16 mouse cellular contexts compared by ENCODE assay signal in genomic region chr4:58169918-58170317, GRCm38 (mm10). TPM values are rescaled to one million over a fixed set of nuclear protein-coding genes. Genes with fewer than 3 reads are reported as not detected.
DNase-seq lines count a peak whose midpoint lies in the region; ATAC-seq and TF ChIP-seq lines count a peak whose summit lies in the region.
"Had no signal": no experiment of that assay in that cellular context is flagged by ENCODE, and none has a peak within 500 bp of the region (broad histone marks: within the 10 kb centered on the region; RNA-seq: fewer than 3 reads in every experiment).

No protein-coding gene starts in this region.

- peak overlapping the region; percentile 60; the same call in 1 of the 2 replicates for H3K27ac ChIP-seq in kidney, adult 2 months (ENCODE audit: insufficient read depth, low read depth, low read length)
- no peak overlapping the region for H3K27ac ChIP-seq in lung, postnatal 0 days (ENCODE audit: low read length)
- H3K27ac ChIP-seq in limb, embryonic 11.5 days (replicated peaks; ENCODE audit: low read depth, low read length): 0 out of 2 replicates have a peak overlapping the region, but pooled peaks have one; percentile 14
- H3K27ac ChIP-seq in stomach, embryonic 16.5 days (ENCODE audit: low read length): peak overlapping the region; percentile 79
- H3K27ac ChIP-seq: forebrain, embryonic 13.5 days; hindbrain, embryonic 12.5 days; midbrain, embryonic 10.5 days; neural tube, embryonic 13.5 days had no signal

- ATAC-seq in lung, postnatal 0 days: no peak
- ATAC-seq in limb, embryonic 11.5 days (ENCODE audit: insufficient number of reproducible peaks, low FRiP score, low TSS enrichment, low read depth): no peak
- no peak for ATAC-seq in stomach, embryonic 16.5 days (ENCODE audit: insufficient read depth, low FRiP score)
- ATAC-seq: forebrain, embryonic 13.5 days; liver, postnatal 0 days had no signal

- H3K4me2 ChIP-seq in lung, postnatal 0 days (replicated peaks; ENCODE audit: low read depth, low read length): no peak overlapping the region
- H3K4me2 ChIP-seq in limb, embryonic 11.5 days (ENCODE audit: low read depth, severe bottlenecking): no peak overlapping the region
- H3K4me2 ChIP-seq in stomach, embryonic 16.5 days (ENCODE audit: low read depth, low read length): no peak overlapping the region
- H3K4me2 ChIP-seq: forebrain, embryonic 13.5 days; hindbrain, embryonic 12.5 days; neural tube, embryonic 13.5 days had no signal

- no peak overlapping the region for H3K9ac ChIP-seq in lung, postnatal 0 days (replicated peaks; ENCODE audit: low read depth)
- no peak overlapping the region for H3K9ac ChIP-seq in limb, embryonic 11.5 days (ENCODE audit: low read length)
- no peak overlapping the region for H3K9ac ChIP-seq in stomach, embryonic 16.5 days (ENCODE audit: low read length)
- H3K9ac ChIP-seq: forebrain, embryonic 13.5 days; hindbrain, embryonic 12.5 days; liver, postnatal 0 days; neural tube, embryonic 13.5 days had no signal

- no peaks in the 10 kb centered on the region for H3K36me3 ChIP-seq in kidney, adult 2 months (ENCODE audit: control insufficient read depth, insufficient read depth, low read length)
- no peaks in the 10 kb centered on the region for H3K36me3 ChIP-seq in lung, postnatal 0 days (ENCODE audit: insufficient read depth, low read length)
- no peaks in the 10 kb centered on the region for H3K36me3 ChIP-seq in limb, embryonic 11.5 days (ENCODE audit: control insufficient read depth, insufficient read depth, low read length)
- no peaks in the 10 kb centered on the region for H3K36me3 ChIP-seq in stomach, embryonic 16.5 days (ENCODE audit: control insufficient read depth, insufficient read depth, low read length)
- H3K36me3 ChIP-seq: hindbrain, embryonic 12.5 days; midbrain, embryonic 10.5 days; neural tube, embryonic 13.5 days had no signal

- TF ChIP-seq POLR2A in kidney, adult 2 months (IDR thresholded peaks at IDR 0.05; ENCODE audit: low read depth, low read length): no peak

- no peak for TF ChIP-seq CTCF in kidney, adult 2 months (conservative IDR thresholded peaks at IDR 0.05; ENCODE audit: insufficient read depth, insufficient read length, low read depth, low read length)
- TF ChIP-seq CTCF in lung, postnatal 0 days (IDR thresholded peaks at IDR 0.05): no peak

- H3K9me3 ChIP-seq in lung, postnatal 0 days (ENCODE audit: low read length): no peaks in the 10 kb centered on the region
- H3K9me3 ChIP-seq in limb, embryonic 11.5 days (ENCODE audit: control insufficient read depth, low read length): no peaks in the 10 kb centered on the region
- no peaks in the 10 kb centered on the region for H3K9me3 ChIP-seq in stomach, embryonic 16.5 days (replicated peaks; ENCODE audit: control insufficient read depth, low read length)
- H3K9me3 ChIP-seq: forebrain, embryonic 13.5 days; hindbrain, embryonic 12.5 days; midbrain, embryonic 10.5 days; neural tube, embryonic 13.5 days had no signal

- no peak for DNase-seq in kidney, adult 2 months
- DNase-seq in kidney, postnatal 36 days: no peak
- peak; percentile 31 for DNase-seq in lung, postnatal 0 days (ENCODE audit: low spot score)
- DNase-seq in lung, adult 18-20 months: no peak
- no peak for DNase-seq in limb, embryonic 11.5 days (ENCODE audit: low spot score)
- no peak for DNase-seq in frontal cortex, postnatal 36 days (ENCODE audit: low spot score in 2 of 2)
- no peak for DNase-seq in neural tube, embryonic 10.5 days (ENCODE audit: extremely low spot score, low spot score)
- DNase-seq: cerebellum, postnatal 10 days; liver; liver, postnatal 0 days; thymus, postnatal 4 days had no signal

- H3K4me3 ChIP-seq in kidney, adult 2 months (ENCODE audit: insufficient read depth, low read depth, low read length): no peak overlapping the region
- no peak overlapping the region for H3K4me3 ChIP-seq in lung, postnatal 0 days (ENCODE audit: low read depth, low read length)
- H3K4me3 ChIP-seq in limb, embryonic 11.5 days (ENCODE audit: low read depth, low read length): no peak overlapping the region
- H3K4me3 ChIP-seq in stomach, embryonic 16.5 days (replicated peaks; ENCODE audit: low read length): no peak overlapping the region
- H3K4me3 ChIP-seq: forebrain, embryonic 13.5 days; hindbrain, embryonic 12.5 days; midbrain, embryonic 10.5 days; neural tube, embryonic 13.5 days had no signal

- H3K4me1 ChIP-seq in kidney, adult 2 months (ENCODE audit: control insufficient read depth, insufficient read depth, low read length): no peaks in the 10 kb centered on the region
- H3K4me1 ChIP-seq in lung, postnatal 0 days (ENCODE audit: insufficient read depth, low read depth, low read length): no peaks in the 10 kb centered on the region
- H3K4me1 ChIP-seq in limb, embryonic 11.5 days (ENCODE audit: control insufficient read depth, insufficient read depth, low read length): peaks cover 13% of the 10 kb centered on the region; the same call in 1 of the 2 replicates
- 0 out of 2 replicates have a peak, but pooled peaks cover 6% of the 10 kb centered on the region for H3K4me1 ChIP-seq in stomach, embryonic 16.5 days (ENCODE audit: control insufficient read depth, insufficient read depth, low read length)
- H3K4me1 ChIP-seq: forebrain, embryonic 13.5 days; hindbrain, embryonic 12.5 days; midbrain, embryonic 10.5 days; neural tube, embryonic 13.5 days had no signal

- no peaks in the 10 kb centered on the region for H3K27me3 ChIP-seq in kidney, adult 2 months (replicated peaks; ENCODE audit: control insufficient read depth, insufficient read depth, low read length)
- H3K27me3 ChIP-seq in lung, postnatal 0 days (replicated peaks; ENCODE audit: insufficient read depth, low read length): no peaks in the 10 kb centered on the region
- no peaks in the 10 kb centered on the region for H3K27me3 ChIP-seq in limb, embryonic 11.5 days (ENCODE audit: control insufficient read depth, insufficient read depth, low read length)
- no peaks in the 10 kb centered on the region for H3K27me3 ChIP-seq in stomach, embryonic 16.5 days (ENCODE audit: control insufficient read depth, insufficient read depth, low read length)
- H3K27me3 ChIP-seq: forebrain, embryonic 13.5 days; hindbrain, embryonic 12.5 days; neural tube, embryonic 13.5 days had no signal

- 49% methylated on average over 2 of the region's 2 CpGs for WGBS in kidney, adult 2 months
- 60% methylated on average over 2 of the region's 2 CpGs for WGBS in lung, postnatal 0 days
- 24% methylated on average over 2 of the region's 2 CpGs for WGBS in limb, embryonic 11.5 days
- WGBS in stomach, embryonic 16.5 days: 66% methylated on average over 2 of the region's 2 CpGs

- TF ChIP-seq EP300 in lung, postnatal 0 days (IDR thresholded peaks at IDR 0.05): no peak

RNA-seq across cellular contexts. Expression of gene Svep1, which starts 36.7 kb away (rescaled TPM):
- 8.9 and 10.6 TPM in 2 replicates for polyA plus RNA-seq in kidney, adult 2 months (2012; rRNA removed)
- 3.9 and 5.0 TPM in 2 replicates for polyA plus RNA-seq in lung, postnatal 0 days (2015; fragmentation: Nextera tagmentation; extraction: Ambion mirVana)
- 1.6 and 3.2 TPM in 2 replicates for polyA plus RNA-seq in limb, embryonic 11.5 days (2014; fragmentation: Nextera tagmentation; extraction: Ambion mirVana)
- 5.3 and 5.7 TPM in 2 replicates for polyA plus RNA-seq in stomach, embryonic 16.5 days (2015; fragmentation: Nextera tagmentation; extraction: Ambion mirVana)
